Mouse (Mus musculus): ENCODE measurements around the gene Nol10.
"Not testable (repeated sequence)": the region's sequence is repeated elsewhere in the genome, so short reads cannot be mapped to it uniquely, and the experiment has no call there.

Gene Nol10

DNA sequence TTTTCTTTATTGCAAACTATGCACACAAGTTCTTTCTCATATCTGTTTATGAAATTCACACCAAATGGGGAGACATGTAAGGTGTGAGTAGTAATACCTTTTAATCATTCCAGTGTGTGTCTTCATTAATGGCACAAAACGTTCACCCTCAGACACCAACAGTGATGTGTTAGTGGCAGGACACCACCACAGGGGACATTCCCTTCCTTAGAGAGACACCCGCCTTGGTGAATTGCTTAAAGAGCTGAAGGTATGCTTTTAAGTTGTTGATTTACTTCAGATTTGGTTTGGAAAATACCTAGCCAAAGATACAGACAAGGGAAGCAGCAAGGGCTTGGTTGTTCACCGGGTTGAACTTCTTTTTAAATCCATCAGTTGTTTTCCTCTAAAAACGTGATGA, 102.7 kb downstream of the Nol10 start:
- in situ Hi-C loops (cut with MboI, MseI) = no loop called here

GRCm38 (mm10) chr12:17452273-17452672, 104.0 kb downstream of the Nol10 start:
- in situ Hi-C loops (cut with MboI, MseI) = no loop called here

DNA sequence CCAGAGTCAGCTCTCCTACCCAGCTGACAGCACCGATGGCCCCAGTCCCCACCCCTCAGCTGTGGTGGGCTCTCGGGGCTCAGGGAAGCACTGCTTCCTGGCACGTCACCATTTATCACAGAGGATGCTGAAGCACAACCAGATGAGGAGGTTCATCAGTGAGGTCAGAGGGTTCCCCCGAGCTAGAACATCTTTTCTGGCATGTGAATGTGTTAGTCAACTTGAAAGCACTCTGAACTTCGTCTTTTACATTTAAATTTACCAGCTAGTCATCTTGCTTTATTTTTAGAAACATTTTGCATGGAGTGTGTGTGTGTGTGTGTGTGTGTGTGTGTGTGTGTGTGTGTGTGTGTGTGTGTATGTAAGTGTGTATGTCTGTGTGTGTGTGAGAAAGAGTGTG, 105.7 kb downstream of the Nol10 start:
- in situ Hi-C loops (cut with MboI, MseI) = no loop called here

GRCm38 (mm10) chr12:17455096-17455495, 106.8 kb downstream of the Nol10 start:
- in situ Hi-C loops (cut with MboI, MseI) = loop anchor here in 1 of 2 experiments (5.0 kb wide), 1 partner anchor 357 kb away; no protein-coding TSS in a partner anchor

DNA sequence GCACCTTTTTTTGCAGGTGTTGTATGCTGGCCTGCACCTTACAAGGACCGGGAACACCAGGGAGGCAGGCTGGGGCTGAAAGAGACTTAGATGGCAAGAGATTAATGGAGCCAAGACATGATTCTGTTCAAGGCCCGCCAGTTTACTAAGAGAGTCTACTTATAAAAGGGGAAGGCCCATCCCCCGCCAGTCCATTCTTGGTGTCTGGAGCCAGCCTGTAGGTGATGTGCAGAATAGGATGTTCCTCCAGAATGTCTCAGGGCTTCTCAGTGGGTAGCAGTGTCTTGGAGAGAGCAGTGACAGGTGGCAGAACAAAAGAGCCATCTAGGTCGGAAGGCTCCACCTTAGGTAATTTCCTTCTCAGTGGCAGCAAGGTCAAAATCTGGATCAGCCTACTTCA, 111.0 kb downstream of the Nol10 start:
- in situ Hi-C loops (cut with MboI, MseI) = loop anchor here in 1 of 2 experiments (5.0 kb wide), 1 partner anchor 353 kb away; no protein-coding TSS in a partner anchor

DNA sequence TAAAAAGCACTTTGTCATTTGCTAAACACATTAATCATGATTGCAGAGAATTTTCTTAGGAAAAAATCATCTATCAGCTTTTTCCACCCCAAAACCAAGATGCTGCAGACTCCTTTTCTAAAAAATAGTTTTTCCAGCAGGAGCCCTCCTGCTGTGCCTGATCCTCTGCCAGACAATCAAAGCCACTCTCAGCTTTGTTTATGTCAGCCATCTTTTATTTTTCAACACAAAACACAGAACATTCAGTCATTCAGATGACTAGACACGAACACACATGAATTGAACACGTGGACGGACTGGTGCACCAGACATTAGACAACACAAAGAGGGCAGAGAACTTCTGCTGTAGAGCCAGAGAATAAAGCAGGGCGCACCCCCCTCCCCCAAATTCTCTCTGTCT, 115.4 kb downstream of the Nol10 start:
- in situ Hi-C loops (cut with MboI, MseI) = no loop called here

DNA sequence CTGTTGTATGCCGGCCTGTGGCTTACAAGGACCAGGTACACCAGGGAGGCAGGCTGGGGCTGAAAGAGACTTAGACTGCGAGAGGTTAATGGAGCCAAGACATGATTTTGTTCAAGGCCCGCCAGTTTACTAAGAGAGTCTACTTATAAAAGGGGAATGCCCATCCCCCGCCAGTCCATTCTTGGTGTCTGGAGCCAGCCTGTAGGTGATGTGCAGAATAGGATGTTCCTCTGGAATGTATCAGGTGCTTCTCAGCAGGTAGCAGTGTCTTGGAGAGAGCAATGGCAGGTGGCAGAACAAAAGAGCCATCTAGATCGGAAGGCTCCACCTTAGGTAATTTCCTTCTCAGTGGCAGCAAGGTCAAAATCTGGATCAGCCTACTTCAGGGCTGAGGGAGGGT, 116.3 kb downstream of the Nol10 start:
- in situ Hi-C loops (cut with MboI, MseI) = not testable (repeated sequence)

GRCm38 (mm10) chr12:17466791-17467190, 118.5 kb downstream of the Nol10 start:
- in situ Hi-C loops (cut with MboI, MseI) = no loop called here

DNA sequence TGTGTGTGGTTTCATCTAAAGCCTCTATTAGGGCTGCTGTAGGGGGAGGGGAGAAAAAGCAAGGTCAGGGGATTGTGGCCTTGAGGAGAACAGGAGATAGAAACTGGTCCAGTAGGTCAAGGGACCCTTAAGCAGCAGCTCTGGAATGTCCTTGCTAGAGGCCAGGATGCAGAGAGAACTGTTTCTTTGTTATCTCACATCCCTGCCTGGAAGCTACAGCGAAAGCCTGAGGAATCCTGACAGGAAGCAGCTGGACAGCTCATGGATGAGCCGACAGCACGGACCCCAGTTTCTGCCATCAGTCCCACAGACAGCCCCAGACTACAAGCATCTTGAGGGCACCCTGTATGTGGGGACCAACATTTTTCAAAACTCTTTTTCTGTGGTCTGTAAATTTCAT, 120.1 kb downstream of the Nol10 start:
- in situ Hi-C loops (cut with MboI, MseI) = no loop called here

- in situ Hi-C loops (cut with MboI, MseI) = no loop called here
These were observed 121.6 kb downstream of the Nol10 start for GRCm38 (mm10) chr12:17469869-17470268.

GRCm38 (mm10) chr12:17470528-17470927, 122.3 kb downstream of the Nol10 start:
- in situ Hi-C loops (cut with MboI, MseI) = not testable (repeated sequence)

GRCm38 (mm10) chr12:17471405-17471804, 123.1 kb downstream of the Nol10 start:
- in situ Hi-C loops (cut with MboI, MseI) = no loop called here

DNA sequence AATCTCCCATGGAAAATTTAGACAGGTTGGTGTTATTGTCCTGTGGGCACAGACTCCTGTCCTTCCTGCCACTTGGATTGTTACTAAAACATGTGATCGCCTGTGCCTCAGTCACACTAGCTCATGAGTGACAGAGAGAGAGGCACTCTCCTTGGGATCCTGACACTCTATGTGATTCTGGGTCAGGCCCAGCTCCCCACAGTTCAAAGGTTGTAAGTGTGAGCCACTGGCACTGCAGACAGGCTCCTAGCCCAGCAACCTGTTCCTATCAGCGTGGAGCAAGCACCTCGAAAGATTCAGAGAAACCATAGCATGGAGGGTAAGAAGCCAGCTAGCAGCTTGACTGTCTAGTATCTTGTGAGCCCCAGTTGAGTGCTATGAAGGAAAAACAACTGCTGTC, 124.9 kb downstream of the Nol10 start:
- in situ Hi-C loops (cut with MboI, MseI) = no loop called here

GRCm38 (mm10) chr12:17473862-17474261, 125.6 kb downstream of the Nol10 start:
- in situ Hi-C loops (cut with MboI, MseI) = no loop called here

DNA sequence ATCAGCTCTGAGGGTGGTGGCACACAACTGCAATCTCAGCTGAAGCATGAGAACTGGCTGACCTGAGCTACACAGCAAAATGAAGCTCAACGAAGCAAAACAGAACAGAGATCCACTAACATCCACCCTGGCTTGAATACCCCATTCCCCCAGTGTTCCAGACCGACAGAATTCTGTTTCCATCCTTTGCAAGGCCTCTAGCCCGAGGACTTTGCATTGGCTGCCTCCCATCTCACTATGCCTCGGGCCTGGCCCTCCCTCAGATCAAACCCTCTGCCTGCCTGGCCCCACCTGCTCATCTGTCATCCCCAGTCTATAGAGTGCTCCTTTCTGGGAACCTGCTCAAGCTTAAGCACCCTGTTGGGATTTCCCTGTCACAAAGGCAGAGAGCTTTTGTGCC, 126.4 kb downstream of the Nol10 start:
- in situ Hi-C loops (cut with MboI, MseI) = no loop called here

GRCm38 (mm10) chr12:17475146-17475545, 126.9 kb downstream of the Nol10 start:
- in situ Hi-C loops (cut with MboI, MseI) = no loop called here

GRCm38 (mm10) chr12:17478196-17478595, 129.9 kb downstream of the Nol10 start:
- in situ Hi-C loops (cut with MboI, MseI) = no loop called here

DNA sequence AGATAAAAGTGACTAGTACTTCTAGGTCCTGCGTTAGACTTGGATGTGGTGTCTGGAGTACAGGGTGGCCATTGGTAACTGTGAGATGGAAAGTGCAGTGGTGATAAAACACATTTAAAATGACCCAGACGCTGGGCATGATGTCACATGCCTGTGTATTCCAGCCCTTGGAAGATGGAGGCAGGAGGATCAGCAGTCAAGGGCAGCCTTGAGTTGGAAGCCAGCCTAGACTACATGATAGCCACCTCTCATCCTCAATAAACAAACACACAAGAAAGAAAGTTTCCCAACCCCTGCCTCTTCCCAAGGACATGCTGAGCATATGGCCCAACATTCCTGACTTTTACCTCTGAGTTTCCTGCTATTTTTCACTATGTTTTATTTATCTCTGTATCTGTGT, 130.6 kb downstream of the Nol10 start:
- in situ Hi-C loops (cut with MboI, MseI) = no loop called here

All from T-helper 17 cell (primary cell).